11 mouse cellular contexts compared by ENCODE assay signal in the genomic region with DNA sequence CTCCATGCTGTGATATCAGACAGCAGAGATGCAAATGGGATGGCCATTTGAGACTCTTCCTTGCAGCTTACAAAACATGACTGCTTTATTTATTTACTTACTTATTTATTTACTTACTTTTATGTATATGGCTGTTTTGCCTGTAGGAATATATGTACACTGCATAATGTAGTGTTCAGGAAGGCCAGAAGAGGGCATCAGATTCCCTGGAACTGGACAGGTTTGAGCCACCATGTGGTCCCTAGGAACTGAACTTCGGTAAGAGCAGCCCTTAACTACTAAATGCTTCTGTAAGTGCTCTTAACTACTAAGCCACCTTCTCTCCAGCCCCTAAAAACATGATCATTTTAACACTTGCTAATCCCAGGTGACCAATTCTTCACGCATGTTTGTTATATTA. TPM values are rescaled to one million over a fixed set of nuclear protein-coding genes. Genes with fewer than 3 reads are reported as not detected.
A peak's percentile ranks its signal among the peaks of the same experiment; 100 is the strongest.
DNase-seq lines count a peak whose midpoint lies in the region; ATAC-seq and TF ChIP-seq lines count a peak whose summit lies in the region.
"Had no signal": no experiment of that assay in that cellular context is flagged by ENCODE, and none has a peak within 500 bp of the region (broad histone marks: within the 10 kb centered on the region; RNA-seq: fewer than 3 reads in every experiment).

No protein-coding gene starts in this region.

- peak; percentile 58 for TF ChIP-seq CTCF in heart, adult 2 months (IDR thresholded peaks at IDR 0.05)
- TF ChIP-seq CTCF in lung, adult 2 months (IDR thresholded peaks at IDR 0.05; ENCODE audit: insufficient read depth, low read length) = no peak
- peak; percentile 32; the same call in 1 of the 2 replicates for TF ChIP-seq CTCF in small intestine, adult 2 months (IDR thresholded peaks at IDR 0.05; ENCODE audit: extremely low read depth, insufficient read length, insufficient replicate concordance, low read depth, low read length)

- H3K9ac ChIP-seq in heart, adult 2 months (ENCODE audit: low read depth, low read length) = no peak overlapping the region
- no peak overlapping the region for H3K9ac ChIP-seq in midbrain, embryonic 15.5 days

- 37% methylated on average over 2 of the region's 2 CpGs for WGBS in heart, adult 2 months
- WGBS in lung, adult 2 months = 33% methylated on average over 2 of the region's 2 CpGs
- whole genome bisulfite sequencing in small intestine, adult 2 months = 30% methylated on average over 2 of the region's 2 CpGs
- whole genome bisulfite sequencing in midbrain, embryonic 15.5 days = 30% methylated on average over 2 of the region's 2 CpGs

- intact Hi-C loops in heart, adult 2 months (cut with DNase I) = loop anchor here (2.0 kb wide), 1 partner anchor 156 kb away; no protein-coding TSS in a partner anchor

- ATAC-seq in midbrain, embryonic 15.5 days (replicated peaks) = no peak

- H3K79me2 ChIP-seq in heart, adult 2 months (replicated peaks; ENCODE audit: control insufficient read depth, insufficient read depth, low read length) = no peaks in the 10 kb centered on the region

- no peaks in the 10 kb centered on the region for H3K9me3 ChIP-seq in midbrain, embryonic 15.5 days
- H3K9me3 ChIP-seq: midbrain, embryonic 10.5 days had no signal

- H3K4me3 ChIP-seq in heart, adult 2 months = no peak overlapping the region
- no peak overlapping the region for H3K4me3 ChIP-seq in lung, adult 2 months (replicated peaks; ENCODE audit: extremely low read depth, low read depth, low read length)
- no peak overlapping the region for H3K4me3 ChIP-seq in small intestine, adult 2 months (ENCODE audit: low read depth, low read length)
- no peak overlapping the region for H3K4me3 ChIP-seq in midbrain, embryonic 15.5 days
- H3K4me3 ChIP-seq: midbrain, embryonic 10.5 days had no signal

- no peak for DNase-seq in heart, adult 2 months
- no peak for DNase-seq in heart, postnatal 4 days
- peak; percentile 59 for DNase-seq in lung, postnatal 10 days
- DNase-seq in lung, adult 2 months = no peak
- DNase-seq in embryo, embryonic 11 days = peak; percentile 51
- DNase-seq in testis, postnatal 14 days (ENCODE audit: low spot score) = no peak
- DNase-seq: cerebellum, adult 11-12 months had no signal

- no peak for TF ChIP-seq EP300 in heart, adult 2 months (IDR thresholded peaks at IDR 0.05; ENCODE audit: insufficient read depth, low read depth, low read length)

- no peaks in the 10 kb centered on the region for H3K36me3 ChIP-seq in heart, adult 2 months (ENCODE audit: control insufficient read depth, insufficient read depth, low read length)
- H3K36me3 ChIP-seq in small intestine, adult 2 months (ENCODE audit: control insufficient read depth, insufficient read depth, low read length) = peaks cover 2% of the 10 kb centered on the region; the same call in 1 of the 2 replicates
- H3K36me3 ChIP-seq in midbrain, embryonic 15.5 days (replicated peaks) = no peaks in the 10 kb centered on the region
- H3K36me3 ChIP-seq: midbrain, embryonic 10.5 days had no signal

- no peaks in the 10 kb centered on the region; the same call in none of the 2 replicates for H3K4me1 ChIP-seq in heart, adult 2 months (ENCODE audit: control insufficient read depth, insufficient read depth, low read length)
- no peaks in the 10 kb centered on the region for H3K4me1 ChIP-seq in lung, adult 2 months (ENCODE audit: control insufficient read depth, insufficient read depth, low read length)
- H3K4me1 ChIP-seq in small intestine, adult 2 months (ENCODE audit: control insufficient read depth, insufficient read depth, insufficient read length, low read length) = peaks cover 26% of the 10 kb centered on the region
- H3K4me1 ChIP-seq in midbrain, embryonic 15.5 days = peaks cover 39% of the 10 kb centered on the region

- no peak overlapping the region for H3K4me2 ChIP-seq in midbrain, embryonic 15.5 days

- no peak for TF ChIP-seq POLR2A in heart, adult 2 months (IDR thresholded peaks at IDR 0.05; ENCODE audit: insufficient read depth, low read depth, low read length)
- TF ChIP-seq POLR2A in lung, adult 2 months (IDR thresholded peaks at IDR 0.05; ENCODE audit: borderline replicate concordance, extremely low read depth, low read depth, low read length) = no peak
- no peak for TF ChIP-seq POLR2A in small intestine, adult 2 months (IDR thresholded peaks at IDR 0.05; ENCODE audit: low read depth, low read length)

- H3K27me3 ChIP-seq in heart, adult 2 months (ENCODE audit: control insufficient read depth, insufficient read depth, low read length) = peaks cover 6% of the 10 kb centered on the region; the same call in 1 of the 2 replicates
- peaks cover 23% of the 10 kb centered on the region for H3K27me3 ChIP-seq in small intestine, adult 2 months (ENCODE audit: control insufficient read depth, insufficient read depth, low read length)
- peaks cover 36% of the 10 kb centered on the region for H3K27me3 ChIP-seq in midbrain, embryonic 15.5 days (replicated peaks)

- H3K27ac ChIP-seq in heart, adult 2 months = no peak overlapping the region
- H3K27ac ChIP-seq in small intestine, adult 2 months (ENCODE audit: insufficient read depth, low read depth, low read length) = no peak overlapping the region
- H3K27ac ChIP-seq in midbrain, embryonic 15.5 days = no peak overlapping the region
- H3K27ac ChIP-seq: midbrain, embryonic 10.5 days had no signal

RNA-seq across cellular contexts. Expression of gene Htr6, which starts 2.9 kb away (rescaled TPM):
- total RNA-seq in heart, adult 2 months (2021) = not detected
- not detected in 2 replicates for polyA plus RNA-seq in heart, adult 2 months (2012; rRNA removed)
- total RNA-seq in heart, postnatal 4 days (2021) = not detected
- 0.19 and 0.22 TPM in 2 replicates for polyA plus RNA-seq in lung, adult 2 months (2012; rRNA removed)
- polyA plus RNA-seq in small intestine, adult 2 months (2012; rRNA removed) = 0.76 and 1.8 TPM in 2 replicates
- polyA plus RNA-seq in midbrain, embryonic 15.5 days (2015; fragmentation: Nextera tagmentation; extraction: Ambion mirVana) = 0.50 and 0.56 TPM in 2 replicates
- total RNA-seq: heart, postnatal 25 days had no signal
- polyA plus RNA-seq: midbrain, embryonic 10.5 days had no signal

RNA-seq across cellular contexts. Expression of gene Nbl1, which starts 14.5 kb away (rescaled TPM):
- 10 to 100 TPM; 21.9 to 24.0 TPM for total RNA-seq in heart, adult 2 months (2021)
- 29.1 and 32.9 TPM in 2 replicates for polyA plus RNA-seq in heart, adult 2 months (2012; rRNA removed)
- 10 to 100 TPM; 19.6 to 20.8 TPM for total RNA-seq in heart, postnatal 4 days (2021)
- 330 and 497 TPM in 2 replicates for polyA plus RNA-seq in lung, adult 2 months (2012; rRNA removed)
- 72.9 and 160 TPM in 2 replicates for polyA plus RNA-seq in small intestine, adult 2 months (2012; rRNA removed)
- polyA plus RNA-seq in midbrain, embryonic 15.5 days (2015; fragmentation: Nextera tagmentation; extraction: Ambion mirVana) = 42.3 and 50.7 TPM in 2 replicates

RNA-seq across cellular contexts. Expression of gene Minos1, which starts 52.6 kb away (rescaled TPM):
- total RNA-seq in heart, adult 2 months (2021) = 100 to 1,000 TPM; 586 to 660 TPM
- polyA plus RNA-seq in heart, adult 2 months (2012; rRNA removed) = 203 and 282 TPM in 2 replicates
- 100 to 1,000 TPM; 588 to 656 TPM for total RNA-seq in heart, postnatal 4 days (2021)
- 29.7 and 37.7 TPM in 2 replicates for polyA plus RNA-seq in lung, adult 2 months (2012; rRNA removed)
- polyA plus RNA-seq in small intestine, adult 2 months (2012; rRNA removed) = 15.4 and 29.4 TPM in 2 replicates
- polyA plus RNA-seq in midbrain, embryonic 15.5 days (2015; fragmentation: Nextera tagmentation; extraction: Ambion mirVana) = 323 and 328 TPM in 2 replicates

Comparison
In these comparisons a context has a peak if more than half of its experiments do, and no peak if none do; other contexts are left out.
1. DNase-seq: peak in lung, postnatal 10 days (single experiment) and embryo, embryonic 11 days (single experiment); none in heart, adult 2 months (0 of 2), heart, postnatal 4 days (single experiment), lung, adult 2 months (single experiment) and testis, postnatal 14 days (single experiment).